Mouse (Mus musculus) forebrain, embryonic 15.5 days (tissue): ENCODE results near the gene Snai3. TPM values are rescaled to one million over a fixed set of nuclear protein-coding genes. Genes with fewer than 3 reads are reported as not detected.

Experiments
- ATAC-seq: fragments of 200-750 bp; cut with Nextera tagmentation; replicated peaks from 2 replicates; pipeline ENCODE4 v1.8.0; 2017; ENCODE audit warnings: mild to moderate bottlenecking, moderate TSS enrichment, moderate library complexity
- H3K27ac ChIP-seq: fragments of 300-500 bp; sonication (generic); replicated peaks from 2 replicates; pipeline ENCODE4 v1.5.1; 2015; ENCODE audit warnings: mild to moderate bottlenecking, inconsistent platforms
- H3K27me3 ChIP-seq: fragments of 300-500 bp; sonication (generic); 2 replicates; pipeline ENCODE4 v1.6.1; 2015; ENCODE audit warnings: inconsistent platforms
- H3K36me3 ChIP-seq: fragments of 300-500 bp; sonication (generic); 2 replicates; pipeline ENCODE4 v1.6.1; 2015; ENCODE audit warnings: mild to moderate bottlenecking, inconsistent platforms
- H3K4me1 ChIP-seq: fragments of 300-500 bp; sonication (generic); 2 replicates; pipeline ENCODE4 v1.6.1; 2015; ENCODE audit warnings: inconsistent platforms
- H3K4me2 ChIP-seq: fragments of 300-500 bp; sonication (generic); replicated peaks from 2 replicates; pipeline ENCODE4 v1.6.1; 2015; ENCODE audit warnings: mild to moderate bottlenecking, inconsistent platforms
- H3K4me3 ChIP-seq: fragments of 300-500 bp; sonication (generic); 2 replicates; pipeline ENCODE4 v1.5.1; 2015; ENCODE audit warnings: mild to moderate bottlenecking, inconsistent platforms
- H3K9ac ChIP-seq: fragments of 300-500 bp; sonication (generic); replicated peaks from 2 replicates; pipeline ENCODE4 v1.6.1; 2015; ENCODE audit warnings: mild to moderate bottlenecking, inconsistent platforms
- H3K9me3 ChIP-seq: fragments of 300-500 bp; sonication (generic); 2 replicates; pipeline ENCODE4 v1.6.1; 2016; ENCODE audit warnings: inconsistent platforms
- WGBS: fragments of 180-500 bp; shearing (Covaris S2); methylation state at CpG from one replicate; pipeline ENCODE4 v1.1.7; 2015; ENCODE audit warnings: mixed read lengths; 5-methylcytosine and 5-hydroxymethylcytosine counted together
- polyA plus RNA-seq: library from polyadenylated mRNA; unstranded; fragments of >200 nt; fragmentation: Nextera tagmentation; extraction: Ambion mirVana; gene quantifications from 2 replicates; pipeline ENCODE4 v1.2.1, GENCODE M21; 2015

Gene Snai3
- polyA plus RNA-seq, 1 experiment from 2014 or later, result not detected

GRCm38 (mm10) chr8:122470691-122471090 lies 10.2 kb upstream of the Snai3 start:
- peaks cover 28% of the 10 kb centered on the region for H3K36me3 ChIP-seq

GRCm38 (mm10) chr8:122469965-122470364 lies 9.4 kb upstream of the Snai3 start:
- no peak overlapping the region for H3K4me2 ChIP-seq
- H3K9ac ChIP-seq, result no peak overlapping the region
- no peak overlapping the region for H3K27ac ChIP-seq
- no peak overlapping the region for H3K4me3 ChIP-seq
- no peaks in the 10 kb centered on the region for H3K27me3 ChIP-seq
- no peak for ATAC-seq
- H3K36me3 ChIP-seq, result peaks cover 28% of the 10 kb centered on the region
- 85% methylated on average over 10 of the region's 10 CpGs for WGBS
- no peaks in the 10 kb centered on the region for H3K9me3 ChIP-seq
- peaks cover 9% of the 10 kb centered on the region for H3K4me1 ChIP-seq

More at GRCm38 (mm10) chr8:122470691-122471090, 10.2 kb upstream of the Snai3 start:
- Histone ChIP-seq H3K4me1 (peaks cover 13% of the 10 kb centered on the region), H3K9ac (no peak overlapping the region), H3K4me3 (no peak overlapping the region), H3K9me3 (no peaks in the 10 kb centered on the region), H3K27me3 (no peaks in the 10 kb centered on the region), H3K4me2 (no peak overlapping the region), H3K27ac (no peak overlapping the region)
- 80% methylated on average over 5 of the region's 5 CpGs for WGBS
- ATAC-seq, result no peak

GRCm38 (mm10) chr8:122469407-122469806 lies 8.9 kb upstream of the Snai3 start:
- Histone ChIP-seq H3K9ac (no peak overlapping the region), H3K4me1 (peaks cover 4% of the 10 kb centered on the region), H3K27ac (no peak overlapping the region), H3K4me3 (no peak overlapping the region), H3K27me3 (no peaks in the 10 kb centered on the region), H3K9me3 (no peaks in the 10 kb centered on the region), H3K4me2 (no peak overlapping the region), H3K36me3 (peaks cover 28% of the 10 kb centered on the region)
- ATAC-seq, result no peak
- WGBS, result 88% methylated on average over 6 of the region's 6 CpGs

GRCm38 (mm10) chr8:122467816-122468215 lies 7.3 kb upstream of the Snai3 start:
- Histone ChIP-seq H3K27ac (no peak overlapping the region), H3K36me3 (peaks cover 24% of the 10 kb centered on the region), H3K4me3 (no peak overlapping the region), H3K4me1 (no peaks in the 10 kb centered on the region), H3K9ac (no peak overlapping the region), H3K27me3 (0 out of 2 replicates have a peak, but pooled peaks cover 3% of the 10 kb centered on the region), H3K4me2 (no peak overlapping the region), H3K9me3 (no peaks in the 10 kb centered on the region)
- no peak for ATAC-seq
- 87% methylated on average over 13 of the region's 13 CpGs for WGBS

- 74% methylated on average over 7 of the region's 7 CpGs for WGBS
Observed at GRCm38 (mm10) chr8:122464985-122465384, 4.5 kb upstream of the Snai3 start.

GRCm38 (mm10) chr8:122463651-122464640 lies 3.4 kb upstream of the Snai3 start:
- H3K9me3 ChIP-seq, result no peaks in the 10 kb centered on the region
- ATAC-seq, result no peak
- H3K36me3 ChIP-seq, result peaks cover 20% of the 10 kb centered on the region
- H3K4me1 ChIP-seq, result peaks cover 10% of the 10 kb centered on the region
- H3K9ac ChIP-seq, result no peak overlapping the region
- H3K4me2 ChIP-seq, result no peak overlapping the region
- H3K27me3 ChIP-seq, result peaks cover 35% of the 10 kb centered on the region
- 67% methylated on average over 12 of the region's 12 CpGs for WGBS
- no peak overlapping the region for H3K27ac ChIP-seq
- no peak overlapping the region for H3K4me3 ChIP-seq

More at GRCm38 (mm10) chr8:122464985-122465384, 4.5 kb upstream of the Snai3 start:
- Histone ChIP-seq H3K9ac (no peak overlapping the region), H3K36me3 (peaks cover 20% of the 10 kb centered on the region), H3K4me2 (no peak overlapping the region), H3K27me3 (peaks cover 27% of the 10 kb centered on the region), H3K9me3 (no peaks in the 10 kb centered on the region), H3K4me1 (peaks cover 10% of the 10 kb centered on the region), H3K27ac (no peak overlapping the region), H3K4me3 (no peak overlapping the region)
- ATAC-seq, result no peak

GRCm38 (mm10) chr8:122462510-122462909 lies 2.0 kb upstream of the Snai3 start:
- Histone ChIP-seq H3K9me3 (no peaks in the 10 kb centered on the region), H3K27ac (no peak overlapping the region), H3K27me3 (peaks cover 43% of the 10 kb centered on the region), H3K9ac (no peak overlapping the region), H3K4me2 (no peak overlapping the region), H3K4me1 (peaks cover 10% of the 10 kb centered on the region), H3K36me3 (peaks cover 12% of the 10 kb centered on the region), H3K4me3 (no peak overlapping the region)
- WGBS, result 75% methylated on average over 8 of the region's 8 CpGs
- ATAC-seq, result no peak

- 61% methylated on average over 11 of the region's 11 CpGs for WGBS
- peaks cover 43% of the 10 kb centered on the region for H3K27me3 ChIP-seq
- no peak overlapping the region for H3K27ac ChIP-seq
- peaks cover 4% of the 10 kb centered on the region for H3K36me3 ChIP-seq
- no peak overlapping the region for H3K9ac ChIP-seq
- no peak for ATAC-seq
- no peak overlapping the region for H3K4me2 ChIP-seq
- no peak overlapping the region for H3K4me3 ChIP-seq
- H3K4me1 ChIP-seq, result peaks cover 10% of the 10 kb centered on the region
- H3K9me3 ChIP-seq, result no peaks in the 10 kb centered on the region
Observed at GRCm38 (mm10) chr8:122461473-122462148, 1.1 kb upstream of the Snai3 start.

- peaks cover 43% of the 10 kb centered on the region for H3K27me3 ChIP-seq
- 38% methylated on average over 7 of the region's 7 CpGs for WGBS
Observed at GRCm38 (mm10) chr8:122459990-122460389, 543 bp downstream of the Snai3 start.

GRCm38 (mm10) chr8:122459218-122459900 lies 1.2 kb downstream of the Snai3 start:
- no peak for ATAC-seq
- Histone ChIP-seq H3K27me3 (peaks cover 43% of the 10 kb centered on the region), H3K36me3 (no peaks in the 10 kb centered on the region), H3K4me2 (no peak overlapping the region), H3K9me3 (no peaks in the 10 kb centered on the region), H3K9ac (no peak overlapping the region), H3K4me3 (no peak overlapping the region), H3K27ac (no peak overlapping the region), H3K4me1 (peaks cover 10% of the 10 kb centered on the region)
- 61% methylated on average over 6 of the region's 6 CpGs for WGBS

More at GRCm38 (mm10) chr8:122459990-122460389, 543 bp downstream of the Snai3 start:
- no peaks in the 10 kb centered on the region for H3K36me3 ChIP-seq
- H3K4me2 ChIP-seq, result peak overlapping the region; percentile 60
- H3K9ac ChIP-seq, result no peak overlapping the region; the same call in 1 of the 2 replicates
- peak overlapping the region; percentile 36 for H3K4me3 ChIP-seq
- H3K4me1 ChIP-seq, result peaks cover 10% of the 10 kb centered on the region
- ATAC-seq, result no peak
- H3K27ac ChIP-seq, result no peak overlapping the region
- no peaks in the 10 kb centered on the region for H3K9me3 ChIP-seq

- no peaks in the 10 kb centered on the region for H3K9me3 ChIP-seq
- no peaks in the 10 kb centered on the region for H3K36me3 ChIP-seq
- peaks cover 10% of the 10 kb centered on the region for H3K4me1 ChIP-seq
- H3K4me3 ChIP-seq, result no peak overlapping the region
- peaks cover 37% of the 10 kb centered on the region for H3K27me3 ChIP-seq
- no peak overlapping the region for H3K27ac ChIP-seq
- no peak overlapping the region for H3K9ac ChIP-seq
- no peak for ATAC-seq
- 84% methylated on average over 11 of the region's 11 CpGs for WGBS
- H3K4me2 ChIP-seq, result no peak overlapping the region
Observed at GRCm38 (mm10) chr8:122457171-122457570, 3.4 kb downstream of the Snai3 start.
